Mouse (Mus musculus) stomach, embryonic 14.5 days (tissue): Measurements from ENCODE around the gene Gse1. TPM values are rescaled to one million over a fixed set of nuclear protein-coding genes. Genes with fewer than 3 reads are reported as not detected.

Source experiments
- ATAC-seq: fragments of 200-750 bp; cut with Nextera tagmentation; 2 replicates; pipeline ENCODE4 v1.8.0; 2017; ENCODE audit warnings: low read depth, moderate TSS enrichment; ENCODE audit not compliant: insufficient number of reproducible peaks, insufficient read depth, low FRiP score
- H3K27ac ChIP-seq: fragments of 300-500 bp; sonication (generic); 2 replicates; pipeline ENCODE4 v1.5.1; 2014; ENCODE audit warnings: mild to moderate bottlenecking, low read length, moderate library complexity, mixed read lengths
- H3K27me3 ChIP-seq: fragments of 300-500 bp; sonication (generic); 2 replicates; pipeline ENCODE4 v1.6.1; 2014; ENCODE audit warnings: low read length, control low read depth, mixed read lengths; ENCODE audit not compliant: control insufficient read depth, insufficient read depth
- H3K36me3 ChIP-seq: fragments of 300-500 bp; sonication (generic); 2 replicates; pipeline ENCODE4 v1.6.1; 2014; ENCODE audit warnings: mild to moderate bottlenecking, control low read depth, low read length, moderate library complexity, mixed read lengths; ENCODE audit not compliant: control insufficient read depth, insufficient read depth
- H3K4me1 ChIP-seq: fragments of 300-500 bp; sonication (generic); 2 replicates; pipeline ENCODE4 v1.6.1; 2014; ENCODE audit warnings: low read length, control low read depth, mixed read lengths; ENCODE audit not compliant: control insufficient read depth, insufficient read depth
- H3K4me2 ChIP-seq: fragments of 300-500 bp; sonication (generic); replicated peaks from 2 replicates; pipeline ENCODE4 v1.6.1; 2014; ENCODE audit warnings: low read depth, low read length, control low read depth
- H3K4me3 ChIP-seq: fragments of 300-500 bp; sonication (generic); 2 replicates; pipeline ENCODE4 v1.5.1; 2014; ENCODE audit warnings: low read depth, low read length, control low read depth
- H3K9ac ChIP-seq: fragments of 300-500 bp; sonication (generic); replicated peaks from 2 replicates; pipeline ENCODE4 v1.6.1; 2014; ENCODE audit warnings: low read depth, mild to moderate bottlenecking, control low read depth, low read length, moderate library complexity, mixed read lengths
- H3K9me3 ChIP-seq: fragments of 300-500 bp; sonication (generic); 2 replicates; pipeline ENCODE4 v1.6.1; 2016; ENCODE audit warnings: low read depth, low read length, control low read depth; ENCODE audit not compliant: control insufficient read depth
- WGBS: fragments of 180-500 bp; shearing (Covaris S2); extraction: QIAGEN DNeasy Blood & Tissue Kit; methylation state at CpG from one replicate; pipeline ENCODE4 v1.1.7; 2014; 5-methylcytosine and 5-hydroxymethylcytosine counted together
- polyA plus RNA-seq: library from polyadenylated mRNA; unstranded; fragments of >200 nt; fragmentation: Nextera tagmentation; extraction: Ambion mirVana; gene quantifications from 2 replicates; pipeline ENCODE4 v1.2.1, GENCODE M21; 2014

The Gse1 gene
- polyA plus RNA-seq, 1 experiment from 2014 or later: 11.1 TPM

DNA sequence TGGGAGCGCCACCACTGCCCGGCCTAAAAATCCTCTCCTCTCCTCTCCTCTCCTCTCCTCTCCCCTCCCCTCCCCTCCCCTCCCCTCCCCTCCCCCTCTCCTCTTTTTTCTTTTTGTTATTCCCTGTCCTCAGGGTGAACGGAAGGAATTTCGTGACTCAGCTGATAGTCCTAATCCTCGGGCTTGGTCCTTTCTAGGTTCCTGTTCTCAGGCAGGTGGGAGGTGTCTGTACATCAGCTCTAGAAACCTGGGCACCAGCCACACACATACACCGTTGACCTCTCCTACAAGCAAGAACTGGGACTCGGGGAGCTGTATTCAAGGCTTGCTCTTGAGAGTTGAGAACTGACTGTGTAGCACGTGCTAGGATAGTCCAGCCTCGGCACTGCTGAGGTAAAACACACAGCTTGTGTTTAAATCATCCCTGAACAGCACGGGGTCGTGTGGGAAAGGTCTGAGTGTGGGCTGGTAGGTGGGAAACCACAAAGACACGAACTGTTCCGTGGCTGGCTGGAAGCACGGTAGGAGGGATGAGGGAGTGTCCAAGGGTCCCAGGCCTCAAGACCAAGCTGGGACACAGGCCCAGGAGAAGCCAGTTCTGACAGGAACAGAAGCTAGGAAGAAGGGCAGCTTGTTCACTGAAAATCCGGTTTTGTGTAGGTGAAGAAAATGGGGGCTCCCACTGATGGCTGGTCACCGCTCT, 302.8 kb downstream of the Gse1 start:
- H3K27me3 ChIP-seq: no peaks in the 10 kb centered on the region
- no peak overlapping the region for H3K4me2 ChIP-seq
- H3K4me1 ChIP-seq: peaks cover 57% of the 10 kb centered on the region
- H3K9me3 ChIP-seq: no peaks in the 10 kb centered on the region
- no peak overlapping the region for H3K9ac ChIP-seq
- no peak overlapping the region for H3K4me3 ChIP-seq
- ATAC-seq: no peak
- no peaks in the 10 kb centered on the region for H3K36me3 ChIP-seq
- no peak overlapping the region for H3K27ac ChIP-seq
- 62% methylated on average over 15 of the region's 16 CpGs for WGBS

DNA sequence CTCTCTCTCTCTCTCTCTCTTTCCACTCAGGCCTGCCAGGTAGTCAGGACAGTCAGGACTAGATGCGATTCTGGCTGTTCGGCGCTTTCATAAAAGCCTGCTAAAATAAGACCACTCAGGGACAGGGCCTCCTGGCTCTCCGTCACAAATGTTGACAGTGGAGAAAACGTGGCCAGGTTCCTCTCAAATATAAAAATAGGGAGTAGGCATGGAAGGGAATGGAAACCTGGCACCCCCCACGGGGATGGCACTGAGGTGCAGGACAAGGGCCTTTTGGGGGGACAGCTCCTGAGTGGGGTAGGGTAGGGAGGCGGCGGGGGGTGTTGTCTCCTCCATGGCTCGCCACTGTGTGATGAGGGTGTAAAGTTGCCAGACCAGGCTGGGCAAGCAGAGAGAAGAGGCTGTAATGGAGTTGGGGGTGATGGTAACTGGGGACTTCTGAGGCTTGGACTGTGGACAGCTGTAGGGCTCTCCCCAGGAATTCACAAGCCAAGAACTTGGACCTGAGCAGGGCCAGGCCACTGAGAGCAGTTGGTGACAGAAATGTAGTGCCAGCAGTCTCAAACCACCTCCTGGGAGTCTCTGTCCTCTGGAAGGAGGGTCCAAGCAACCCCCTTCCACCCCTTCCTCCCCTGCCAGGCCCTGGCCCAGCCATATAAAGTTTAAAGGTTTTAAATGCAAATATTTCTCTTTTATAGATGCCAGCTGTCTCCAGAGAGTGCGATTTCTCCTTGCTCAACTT, 303.7 kb downstream of the Gse1 start:
- Histone ChIP-seq H3K36me3 (no peaks in the 10 kb centered on the region), H3K4me2 (no peak overlapping the region), H3K4me1 (peaks cover 52% of the 10 kb centered on the region), H3K9me3 (no peaks in the 10 kb centered on the region), H3K9ac (no peak overlapping the region), H3K27me3 (no peaks in the 10 kb centered on the region), H3K27ac (peak overlapping the region; percentile 56; the same call in 1 of the 2 replicates), H3K4me3 (no peak overlapping the region)
- WGBS: 48% methylated on average over 10 of the region's 10 CpGs
- no peak for ATAC-seq

DNA sequence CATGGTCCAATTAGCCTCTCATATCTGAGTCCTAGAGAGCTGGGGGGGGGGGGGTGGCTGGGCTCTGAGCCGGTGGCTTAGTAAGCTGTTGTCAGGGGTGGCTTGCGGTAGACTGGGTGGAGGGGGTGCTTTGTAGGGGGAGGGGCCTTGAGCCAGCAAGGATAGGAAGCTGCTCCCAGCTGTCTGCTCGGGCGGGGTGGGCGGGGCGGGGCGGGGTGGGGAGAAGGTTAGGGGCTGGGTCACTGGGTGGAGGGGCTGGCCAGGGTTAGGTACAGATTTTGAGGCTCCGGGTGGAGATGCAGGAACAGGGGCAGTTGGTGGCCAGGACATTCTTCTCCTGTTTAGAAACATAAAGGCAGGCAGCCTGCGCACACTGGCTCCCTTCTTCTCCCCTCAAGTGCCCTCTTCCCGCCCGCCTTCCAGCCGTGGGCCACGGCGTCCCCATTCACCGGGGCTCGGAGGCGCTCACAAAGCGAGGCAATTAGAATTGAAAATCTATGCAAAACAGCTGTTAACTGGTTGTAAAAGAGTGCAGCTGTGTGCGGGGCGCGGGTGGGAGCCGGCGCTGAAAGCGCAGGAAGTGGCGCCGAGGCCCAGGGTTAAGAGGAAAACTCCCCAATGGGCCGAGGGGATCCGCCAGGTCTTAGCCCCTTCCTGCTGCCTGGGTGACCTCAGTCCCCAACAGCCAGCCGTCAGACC, 304.4 kb downstream of the Gse1 start:
- Histone ChIP-seq H3K4me1 (peaks cover 52% of the 10 kb centered on the region), H3K9me3 (no peaks in the 10 kb centered on the region), H3K4me3 (no peak overlapping the region), H3K9ac (0 out of 2 replicates have a peak overlapping the region, but pooled peaks have one; percentile 6), H3K27me3 (no peaks in the 10 kb centered on the region), H3K4me2 (peak overlapping the region; percentile 17; the same call in 1 of the 2 replicates), H3K36me3 (no peaks in the 10 kb centered on the region), H3K27ac (peak overlapping the region; percentile 21)
- 6% methylated on average over 29 of the region's 29 CpGs for whole genome bisulfite sequencing
- no peak for ATAC-seq

DNA sequence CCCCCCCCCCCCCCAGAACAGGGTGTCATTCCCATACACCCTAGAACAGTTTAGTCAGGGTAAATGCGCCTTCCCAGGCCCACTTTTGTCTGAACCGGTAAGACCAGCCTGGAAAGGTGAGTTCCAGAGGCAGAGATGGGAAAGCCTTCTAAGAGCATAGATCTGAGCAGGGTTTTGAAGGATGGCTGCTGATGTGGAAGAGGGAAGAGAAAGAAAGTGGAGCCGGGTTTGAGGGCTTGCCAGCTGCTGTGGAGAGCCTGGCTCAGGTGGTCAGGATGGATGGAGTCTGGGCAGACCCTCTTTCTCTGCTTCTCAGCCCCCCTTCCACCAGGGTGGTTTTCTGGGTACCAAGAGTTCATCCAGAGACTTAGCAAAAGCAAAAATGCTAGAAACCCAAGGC, 305.1 kb downstream of the Gse1 start:
- WGBS: 38% methylated on average over 3 of the region's 3 CpGs
- Histone ChIP-seq H3K9ac (no peak overlapping the region), H3K4me1 (peaks cover 55% of the 10 kb centered on the region), H3K9me3 (no peaks in the 10 kb centered on the region), H3K36me3 (no peaks in the 10 kb centered on the region), H3K4me2 (peak overlapping the region; percentile 17; the same call in 1 of the 2 replicates), H3K27ac (0 out of 2 replicates have a peak overlapping the region, but pooled peaks have one; percentile 21), H3K27me3 (no peaks in the 10 kb centered on the region), H3K4me3 (no peak overlapping the region)
- no peak for ATAC-seq

DNA sequence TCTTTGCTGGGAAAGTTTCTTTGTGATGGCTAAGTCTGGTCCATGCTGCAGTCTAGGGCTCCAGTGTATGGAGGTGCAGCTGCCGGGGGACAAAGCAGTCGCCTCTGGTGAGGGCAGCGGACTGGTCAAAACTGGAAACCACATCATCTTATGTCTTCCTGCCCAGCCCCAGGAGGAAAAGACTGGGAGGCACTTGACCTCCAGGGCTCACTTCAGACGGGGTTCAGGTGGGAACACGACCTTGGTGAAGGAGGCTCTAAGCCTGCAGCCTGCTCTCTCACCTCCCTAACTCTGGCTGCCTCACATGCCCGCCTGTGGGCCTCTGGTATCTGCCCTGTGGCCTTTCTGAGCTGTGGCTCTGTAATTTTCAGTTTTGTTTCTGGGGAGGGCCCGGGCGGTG, 305.8 kb downstream of the Gse1 start:
- H3K36me3 ChIP-seq: no peaks in the 10 kb centered on the region
- peaks cover 58% of the 10 kb centered on the region for H3K4me1 ChIP-seq
- H3K4me3 ChIP-seq: no peak overlapping the region
- H3K4me2 ChIP-seq: no peak overlapping the region
- no peaks in the 10 kb centered on the region for H3K9me3 ChIP-seq
- H3K27me3 ChIP-seq: no peaks in the 10 kb centered on the region
- ATAC-seq: no peak
- H3K9ac ChIP-seq: no peak overlapping the region
- no peak overlapping the region for H3K27ac ChIP-seq
- 42% methylated on average over 8 of the region's 8 CpGs for WGBS

DNA sequence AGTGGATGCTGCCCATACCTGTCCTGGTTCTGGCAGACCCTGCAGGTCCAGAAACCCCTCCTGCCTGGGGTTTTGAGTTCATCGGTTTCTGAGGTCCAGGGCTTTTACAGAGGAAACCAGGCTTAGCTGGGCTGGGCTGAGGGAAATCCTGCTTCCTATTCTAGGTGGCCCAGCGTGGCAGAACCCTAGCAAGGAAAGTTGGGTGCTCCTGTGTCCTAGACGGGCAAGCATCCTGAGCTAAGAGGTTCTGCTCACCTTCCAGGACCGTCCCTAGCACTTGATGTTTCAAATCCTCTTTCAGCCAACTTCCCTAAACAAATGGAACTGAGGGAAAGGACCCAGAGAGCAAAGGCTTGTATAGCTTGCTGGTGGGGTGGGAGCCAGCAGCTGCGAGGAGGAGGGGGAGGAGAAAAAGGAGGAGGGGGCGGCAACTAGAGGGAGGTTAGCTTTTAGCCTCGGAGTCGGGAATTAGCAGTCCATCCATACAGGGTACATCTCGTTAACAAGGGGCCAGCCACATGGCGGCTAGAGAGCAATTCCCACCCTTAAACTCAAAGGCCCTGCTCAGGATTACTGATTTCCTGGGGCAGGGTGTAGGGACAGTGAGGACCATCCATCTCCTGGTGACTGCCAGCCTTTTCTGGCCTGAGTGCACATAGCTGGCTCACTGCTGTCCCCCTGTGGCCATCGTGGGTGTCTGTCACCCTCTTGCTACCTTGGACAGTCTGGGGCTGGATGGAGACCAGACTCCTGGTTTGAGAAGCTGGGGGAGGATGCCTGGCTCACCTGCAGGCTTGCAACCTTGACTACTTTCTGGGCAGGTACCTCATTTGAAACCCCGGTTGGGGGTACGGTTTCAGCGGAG, 306.5 kb downstream of the Gse1 start:
- no peak overlapping the region for H3K9ac ChIP-seq
- H3K9me3 ChIP-seq: no peaks in the 10 kb centered on the region
- ATAC-seq: peak; percentile 66; the same call in 1 of the 2 replicates
- 11% methylated on average over 14 of the region's 14 CpGs for WGBS
- H3K27me3 ChIP-seq: no peaks in the 10 kb centered on the region
- H3K4me3 ChIP-seq: no peak overlapping the region
- peaks cover 64% of the 10 kb centered on the region for H3K4me1 ChIP-seq
- peak overlapping the region; percentile 99; the same call in 1 of the 2 replicates for H3K4me2 ChIP-seq
- no peak overlapping the region for H3K27ac ChIP-seq
- no peaks in the 10 kb centered on the region for H3K36me3 ChIP-seq

DNA sequence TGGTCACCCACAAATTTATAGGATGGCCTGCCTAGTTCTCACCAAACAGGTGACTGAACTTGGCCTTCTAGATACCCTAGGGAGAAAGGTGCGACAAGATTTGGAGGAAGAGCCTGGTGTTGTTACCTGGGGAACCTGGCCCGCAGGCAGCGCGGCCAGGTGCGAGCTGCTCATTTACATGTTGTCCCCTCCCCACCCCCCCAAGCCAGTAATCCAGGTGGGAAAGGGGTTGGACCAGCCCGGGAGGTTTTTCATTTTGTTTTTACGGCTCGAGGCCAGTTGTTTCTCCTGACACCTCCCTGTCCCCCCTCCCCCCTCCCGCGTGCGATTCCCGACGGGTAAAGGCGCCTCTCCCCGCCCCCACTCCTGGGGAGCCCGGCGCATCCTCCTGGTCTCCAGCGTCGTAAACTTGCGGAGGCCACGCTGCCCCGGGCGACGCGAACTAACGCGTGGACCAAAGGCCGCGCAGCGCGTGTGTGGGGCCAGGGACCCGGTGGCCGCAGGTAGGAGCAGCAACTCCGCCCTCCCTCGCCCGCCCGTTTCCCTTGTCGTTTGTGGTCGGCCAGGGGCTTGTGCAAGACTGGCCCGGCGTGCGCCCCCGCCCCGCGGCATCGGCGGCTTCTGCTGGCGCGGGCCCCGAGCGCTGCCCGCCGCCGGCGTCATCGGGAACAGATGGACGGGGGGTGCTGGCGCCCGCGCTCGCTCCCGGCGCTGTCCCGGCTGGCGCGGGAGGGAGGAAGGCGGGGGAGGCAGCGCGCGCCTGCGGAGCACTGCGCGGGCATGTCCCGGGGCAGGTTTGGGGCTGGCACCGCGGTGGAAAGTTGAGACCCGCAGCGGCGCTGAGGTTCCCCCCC, 307.4 kb downstream of the Gse1 start:
- peak overlapping the region; percentile 54; the same call in 1 of the 2 replicates for H3K9ac ChIP-seq
- peaks cover 71% of the 10 kb centered on the region for H3K4me1 ChIP-seq
- ATAC-seq: no peak
- no peaks in the 10 kb centered on the region for H3K36me3 ChIP-seq
- peak overlapping the region; percentile 90 for H3K27ac ChIP-seq
- H3K9me3 ChIP-seq: no peaks in the 10 kb centered on the region
- peak overlapping the region; percentile 99 for H3K4me2 ChIP-seq
- peak overlapping the region; percentile 51 for H3K4me3 ChIP-seq
- H3K27me3 ChIP-seq: no peaks in the 10 kb centered on the region
- under 1% methylated on average over 57 of the region's 79 CpGs for WGBS
